Mouse (Mus musculus) ES-Bruce4 (cell line): ENCODE data around the gene Ambra1.
A peak's percentile ranks its signal among the peaks of the same experiment; 100 is the strongest.

Experiments
- CTCF ChIP-seq: IDR thresholded peaks from one replicate; pipeline ENCODE4 v1.8.1; 2011; ENCODE audit warnings: low read depth, low read length
- EP300 ChIP-seq: IDR thresholded peaks from 2 replicates; pipeline ENCODE4 v1.6.1; 2011; ENCODE audit warnings: low read depth, low read length; ENCODE audit not compliant: insufficient read depth
- POLR2A ChIP-seq: IDR thresholded peaks from one replicate; pipeline ENCODE4 v1.8.1; 2011; ENCODE audit warnings: low read length; ENCODE audit not compliant: insufficient read depth

GRCm38 (mm10) chr2:91931328-91932159, 201.6 kb downstream of the Ambra1 start:
- TF ChIP-seq POLR2A (no peak), CTCF (no peak), EP300 (peak; percentile 84)
